Mouse (Mus musculus): ENCODE results near the gene Cdc42se2.

- TF ChIP-seq TAL1 (IDR thresholded peaks at IDR 0.05; ENCODE audit: low read length) (no peak), GATA1 (IDR thresholded peaks at IDR 0.05; ENCODE audit: low read length) (no peak)
Measured at GRCm38 (mm10) chr11:54793173-54793572, 5.7 kb upstream of the Cdc42se2 start.
